Mouse (Mus musculus) lung, adult 2 months (tissue): ENCODE results near the gene Scaf8.

Experiments
- CTCF ChIP-seq: fragments of 200-500 bp; IDR thresholded peaks from 2 replicates; pipeline ENCODE4 v1.5.1; 2011; ENCODE audit warnings: mild to moderate bottlenecking, low read length, control low read depth; ENCODE audit not compliant: insufficient read depth
- POLR2A ChIP-seq: fragments of 200-500 bp; IDR thresholded peaks from 2 replicates; pipeline ENCODE4 v1.6.1; 2011; ENCODE audit warnings: low read depth, mild to moderate bottlenecking, control low read depth, low read length, borderline replicate concordance; ENCODE audit errors: extremely low read depth

- TF ChIP-seq CTCF (no peak), POLR2A (no peak)
Measured at GRCm38 (mm10) chr17:3149541-3149940, 34.8 kb downstream of the Scaf8 start.
